Mouse (Mus musculus): ENCODE results near the gene Gm49325.

- TF ChIP-seq CTCF (IDR thresholded peaks at IDR 0.05; ENCODE audit: low read depth, low read length) (no peak), GATA2 (IDR thresholded peaks at IDR 0.05; ENCODE audit: borderline replicate concordance, low read depth, low read length) (no peak), GATA1 (IDR thresholded peaks at IDR 0.05; ENCODE audit: borderline replicate concordance, low read length) (no peak), TAL1 (conservative IDR thresholded peaks at IDR 0.05; ENCODE audit: low read depth, low read length) (no peak), POLR2AphosphoS5 (IDR thresholded peaks at IDR 0.05; ENCODE audit: insufficient replicate concordance, low read depth, low read length) (no peak)
Measured at GRCm38 (mm10) chr10:77647461-77647860, 41.5 kb downstream of the Gm49325 start.

All from G1E (cell line).